Mouse (Mus musculus) urinary bladder, postnatal 4 days (tissue): ENCODE measurements around the gene Usp29.
A peak's percentile ranks its signal among the peaks of the same experiment; 100 is the strongest.
"Not testable (repeated sequence)": the region's sequence is repeated elsewhere in the genome, so short reads cannot be mapped to it uniquely, and the experiment has no call there.

ENCODE experiments used
- DNase-seq, 2 experiments: peaks; one replicate each; pipeline ENCODE4 v3.0.0; 2021 to 2022; ENCODE audit warnings: low spot score in 2 of 2

Gene Usp29

GRCm38 (mm10) chr7:6874448-6874847, 144.1 kb downstream of the Usp29 start:
- no peak for DNase-seq

- DNase-seq, result no peak
These were observed 147.8 kb downstream of the Usp29 start for GRCm38 (mm10) chr7:6878202-6878601.

- not testable (repeated sequence) for DNase-seq
These were observed 148.5 kb downstream of the Usp29 start for GRCm38 (mm10) chr7:6878849-6879248.

GRCm38 (mm10) chr7:6879512-6880164, 149.3 kb downstream of the Usp29 start:
- no peak for DNase-seq

GRCm38 (mm10) chr7:6880918-6881317, 150.5 kb downstream of the Usp29 start:
- not testable (repeated sequence) for DNase-seq

GRCm38 (mm10) chr7:6881473-6882046, 151.2 kb downstream of the Usp29 start:
- no peak for DNase-seq

- DNase-seq, result no peak
These were observed 153.2 kb downstream of the Usp29 start for GRCm38 (mm10) chr7:6883376-6884147.

- DNase-seq, result peak in 1 of 2 experiments; percentile 26
These were observed 155.0 kb downstream of the Usp29 start for GRCm38 (mm10) chr7:6885416-6885815.

- DNase-seq, result no peak
These were observed 156.5 kb downstream of the Usp29 start for GRCm38 (mm10) chr7:6886896-6887295.

GRCm38 (mm10) chr7:6889871-6890270, 159.5 kb downstream of the Usp29 start:
- no peak for DNase-seq

GRCm38 (mm10) chr7:6891206-6891605, 160.8 kb downstream of the Usp29 start:
- no peak for DNase-seq

- DNase-seq, result not testable (repeated sequence)
These were observed 166.6 kb downstream of the Usp29 start for GRCm38 (mm10) chr7:6897021-6897420.

- no peak for DNase-seq
These were observed 170.3 kb downstream of the Usp29 start for GRCm38 (mm10) chr7:6900672-6901071.

GRCm38 (mm10) chr7:6903489-6903888, 173.1 kb downstream of the Usp29 start:
- DNase-seq, result no peak

- DNase-seq, result no peak
These were observed 180.1 kb downstream of the Usp29 start for GRCm38 (mm10) chr7:6910527-6910926.

GRCm38 (mm10) chr7:6911731-6912130, 181.4 kb downstream of the Usp29 start:
- no peak for DNase-seq

GRCm38 (mm10) chr7:6913439-6914380, 183.3 kb downstream of the Usp29 start:
- DNase-seq, result peak; percentile 66 to 70

- no peak for DNase-seq
These were observed 186.7 kb downstream of the Usp29 start for GRCm38 (mm10) chr7:6917126-6917525.

- peak; percentile 77 to 87 for DNase-seq
These were observed 187.9 kb downstream of the Usp29 start for GRCm38 (mm10) chr7:6918267-6918666.

- DNase-seq, result no peak
These were observed 188.9 kb downstream of the Usp29 start for GRCm38 (mm10) chr7:6919131-6919870.

GRCm38 (mm10) chr7:6923515-6923914, 193.1 kb downstream of the Usp29 start:
- DNase-seq, result no peak
